Mouse (Mus musculus): ENCODE measurements at regions not wholly inside any gene's neighbourhood (a gene's known extent, or its start where the extent isn't known, plus 50 kb on each side); places are given as distances from the start of the nearest gene placed in this dataset.

DNA sequence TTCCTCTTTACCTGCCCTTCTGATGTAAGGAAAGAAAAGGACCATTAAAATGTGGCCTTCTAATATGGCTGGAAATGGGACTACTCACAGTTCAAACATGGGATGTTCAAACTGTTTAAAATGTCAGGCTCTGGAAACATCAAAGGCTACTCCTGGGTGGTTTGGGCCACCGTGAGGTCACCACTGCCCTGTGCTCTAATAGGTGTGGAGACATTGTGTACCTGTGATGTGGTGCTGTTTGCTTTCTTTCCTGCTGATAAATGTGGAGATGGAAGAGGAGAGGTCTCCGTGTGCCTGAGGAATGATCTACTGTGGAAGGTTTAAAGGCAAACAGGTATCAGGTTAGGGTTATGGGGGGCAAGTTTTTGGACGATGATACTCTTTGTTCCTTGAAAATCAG is 194.5 kb upstream of the Paip1 start:
- TF ChIP-seq TAL1 (conservative IDR thresholded peaks at IDR 0.05; ENCODE audit: low read depth, low read length), result no peak
- TF ChIP-seq POLR2AphosphoS5 (IDR thresholded peaks at IDR 0.05; ENCODE audit: insufficient replicate concordance, low read depth, low read length), result no peak
- TF ChIP-seq GATA1 (IDR thresholded peaks at IDR 0.05; ENCODE audit: borderline replicate concordance, low read length), result no peak
- TF ChIP-seq CTCF (IDR thresholded peaks at IDR 0.05; ENCODE audit: low read depth, low read length), result no peak
- no peak for TF ChIP-seq GATA2 (IDR thresholded peaks at IDR 0.05; ENCODE audit: borderline replicate concordance, low read depth, low read length)
- Histone ChIP-seq H3K36me3 (replicated peaks) (no peaks in the 10 kb centered on the region), H3K4me1 (ENCODE audit: insufficient read depth, low read depth, low read length) (peaks cover 61% of the 10 kb centered on the region), H3K4me3 (ENCODE audit: low read depth, low read length) (no peak overlapping the region), H3K9me3 (replicated peaks) (no peaks in the 10 kb centered on the region), H3K27me3 (ENCODE audit: insufficient read depth, low read length) (no peaks in the 10 kb centered on the region)
- ATAC-seq (ENCODE audit: extremely low read depth, insufficient number of reproducible peaks, low FRiP score, poor library complexity, severe bottlenecking) (no peak), DNase-seq (ENCODE audit: low spot score) (no peak)

- Histone ChIP-seq H3K4me1 (ENCODE audit: insufficient read depth, low read depth, low read length) (peaks cover 24% of the 10 kb centered on the region), H3K36me3 (replicated peaks) (no peaks in the 10 kb centered on the region), H3K4me3 (ENCODE audit: low read depth, low read length) (no peak overlapping the region), H3K27me3 (ENCODE audit: insufficient read depth, low read length) (no peaks in the 10 kb centered on the region), H3K9me3 (replicated peaks) (no peaks in the 10 kb centered on the region)
- peak; percentile 61 for ATAC-seq (ENCODE audit: extremely low read depth, insufficient number of reproducible peaks, low FRiP score, poor library complexity, severe bottlenecking)
- TF ChIP-seq GATA2 (IDR thresholded peaks at IDR 0.05; ENCODE audit: borderline replicate concordance, low read depth, low read length) (no peak), CTCF (IDR thresholded peaks at IDR 0.05; ENCODE audit: low read depth, low read length) (no peak), GATA1 (IDR thresholded peaks at IDR 0.05; ENCODE audit: borderline replicate concordance, low read length) (no peak), POLR2AphosphoS5 (IDR thresholded peaks at IDR 0.05; ENCODE audit: insufficient replicate concordance, low read depth, low read length) (no peak), TAL1 (conservative IDR thresholded peaks at IDR 0.05; ENCODE audit: low read depth, low read length) (no peak)
- no peak for DNase-seq (ENCODE audit: low spot score)
Measured at GRCm38 (mm10) chr13:119242358-119242757, 186.0 kb upstream of the Paip1 start.

- TF ChIP-seq GATA1 (IDR thresholded peaks at IDR 0.05; ENCODE audit: borderline replicate concordance, low read length), result no peak
- no peak for TF ChIP-seq GATA2 (IDR thresholded peaks at IDR 0.05; ENCODE audit: borderline replicate concordance, low read depth, low read length)
- no peak for TF ChIP-seq CTCF (IDR thresholded peaks at IDR 0.05; ENCODE audit: low read depth, low read length)
- no peak for TF ChIP-seq POLR2AphosphoS5 (IDR thresholded peaks at IDR 0.05; ENCODE audit: insufficient replicate concordance, low read depth, low read length)
- no peak for TF ChIP-seq TAL1 (conservative IDR thresholded peaks at IDR 0.05; ENCODE audit: low read depth, low read length)
- DNase-seq (ENCODE audit: low spot score), result no peak
- H3K27me3 ChIP-seq (ENCODE audit: insufficient read depth, low read length), result no peaks in the 10 kb centered on the region
- no peak for ATAC-seq (ENCODE audit: extremely low read depth, insufficient number of reproducible peaks, low FRiP score, poor library complexity, severe bottlenecking)
- H3K9me3 ChIP-seq (replicated peaks), result no peaks in the 10 kb centered on the region
- peaks cover 16% of the 10 kb centered on the region for H3K4me1 ChIP-seq (ENCODE audit: insufficient read depth, low read depth, low read length)
- no peak overlapping the region for H3K4me3 ChIP-seq (ENCODE audit: low read depth, low read length)
- H3K36me3 ChIP-seq (replicated peaks), result no peaks in the 10 kb centered on the region
Measured at GRCm38 (mm10) chr13:119247101-119247500, 181.3 kb upstream of the Paip1 start.

GRCm38 (mm10) chr13:119252006-119252405 is 176.4 kb upstream of the Paip1 start:
- no peaks in the 10 kb centered on the region for H3K27me3 ChIP-seq (ENCODE audit: insufficient read depth, low read length)
- no peak for TF ChIP-seq TAL1 (conservative IDR thresholded peaks at IDR 0.05; ENCODE audit: low read depth, low read length)
- no peak for TF ChIP-seq GATA2 (IDR thresholded peaks at IDR 0.05; ENCODE audit: borderline replicate concordance, low read depth, low read length)
- no peak for TF ChIP-seq CTCF (IDR thresholded peaks at IDR 0.05; ENCODE audit: low read depth, low read length)
- TF ChIP-seq POLR2AphosphoS5 (IDR thresholded peaks at IDR 0.05; ENCODE audit: insufficient replicate concordance, low read depth, low read length), result no peak
- TF ChIP-seq GATA1 (IDR thresholded peaks at IDR 0.05; ENCODE audit: borderline replicate concordance, low read length), result no peak

DNA sequence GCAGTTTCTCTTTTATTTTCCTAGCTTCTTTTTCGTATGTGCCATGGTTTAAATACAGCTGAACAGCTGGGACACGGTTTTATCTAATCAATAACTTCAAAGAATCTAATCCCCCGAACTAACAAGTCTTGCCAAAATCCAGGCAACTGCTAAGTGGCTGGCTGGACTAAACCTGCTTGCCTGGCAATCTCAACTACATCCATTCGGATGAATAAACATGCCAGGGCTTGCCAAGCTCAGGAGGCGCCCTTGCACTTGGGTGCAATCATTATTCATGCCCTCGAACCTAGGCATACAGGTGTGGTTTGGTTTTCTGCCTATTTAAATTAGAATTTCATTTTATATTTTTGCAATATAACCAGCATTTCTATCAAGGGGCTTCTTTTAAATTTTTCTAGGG is 172.1 kb upstream of the Paip1 start:
- no peak overlapping the region for H3K4me3 ChIP-seq (ENCODE audit: low read depth, low read length)
- ATAC-seq (ENCODE audit: extremely low read depth, insufficient number of reproducible peaks, low FRiP score, poor library complexity, severe bottlenecking), result no peak
- no peaks in the 10 kb centered on the region for H3K9me3 ChIP-seq (replicated peaks)
- no peaks in the 10 kb centered on the region for H3K27me3 ChIP-seq (ENCODE audit: insufficient read depth, low read length)
- no peaks in the 10 kb centered on the region for H3K36me3 ChIP-seq (replicated peaks)
- TF ChIP-seq TAL1 (conservative IDR thresholded peaks at IDR 0.05; ENCODE audit: low read depth, low read length), result no peak
- no peak for TF ChIP-seq GATA1 (IDR thresholded peaks at IDR 0.05; ENCODE audit: borderline replicate concordance, low read length)
- TF ChIP-seq GATA2 (IDR thresholded peaks at IDR 0.05; ENCODE audit: borderline replicate concordance, low read depth, low read length), result no peak
- no peak for TF ChIP-seq CTCF (IDR thresholded peaks at IDR 0.05; ENCODE audit: low read depth, low read length)
- TF ChIP-seq POLR2AphosphoS5 (IDR thresholded peaks at IDR 0.05; ENCODE audit: insufficient replicate concordance, low read depth, low read length), result no peak
- no peak for DNase-seq (ENCODE audit: low spot score)
- peaks cover 5% of the 10 kb centered on the region for H3K4me1 ChIP-seq (ENCODE audit: insufficient read depth, low read depth, low read length)

More at GRCm38 (mm10) chr13:119252006-119252405, 176.4 kb upstream of the Paip1 start:
- DNase-seq (ENCODE audit: low spot score) (no peak), ATAC-seq (ENCODE audit: extremely low read depth, insufficient number of reproducible peaks, low FRiP score, poor library complexity, severe bottlenecking) (no peak)
- no peaks in the 10 kb centered on the region for H3K36me3 ChIP-seq (replicated peaks)
- no peak overlapping the region for H3K4me3 ChIP-seq (ENCODE audit: low read depth, low read length)
- H3K9me3 ChIP-seq (replicated peaks), result no peaks in the 10 kb centered on the region
- H3K4me1 ChIP-seq (ENCODE audit: insufficient read depth, low read depth, low read length), result peaks cover 5% of the 10 kb centered on the region

DNA sequence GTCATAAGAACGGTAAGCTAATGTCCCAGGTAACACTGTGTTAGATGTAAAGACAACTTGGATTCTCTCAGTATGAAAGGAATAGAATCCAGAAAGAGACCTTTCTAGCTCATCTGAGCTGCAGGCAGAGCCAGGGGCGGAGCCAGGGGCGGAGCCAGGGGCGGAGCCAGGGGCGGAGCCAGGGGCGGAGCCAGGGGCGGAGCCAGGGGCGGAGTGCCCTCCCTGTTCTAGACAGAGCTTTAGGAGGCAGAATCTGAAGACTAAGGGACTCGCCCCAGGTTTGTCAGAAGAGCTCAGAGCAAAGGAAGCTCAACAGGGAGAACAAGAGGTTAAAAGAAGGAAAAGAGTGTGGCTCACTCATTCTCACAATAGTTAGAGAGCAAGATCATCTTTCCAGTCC is 169.9 kb upstream of the Paip1 start:
- TF ChIP-seq GATA2 (IDR thresholded peaks at IDR 0.05; ENCODE audit: borderline replicate concordance, low read depth, low read length) (no peak), POLR2AphosphoS5 (IDR thresholded peaks at IDR 0.05; ENCODE audit: insufficient replicate concordance, low read depth, low read length) (no peak), TAL1 (conservative IDR thresholded peaks at IDR 0.05; ENCODE audit: low read depth, low read length) (no peak), GATA1 (IDR thresholded peaks at IDR 0.05; ENCODE audit: borderline replicate concordance, low read length) (no peak), CTCF (IDR thresholded peaks at IDR 0.05; ENCODE audit: low read depth, low read length) (no peak)
- Histone ChIP-seq H3K27me3 (ENCODE audit: insufficient read depth, low read length) (no peaks in the 10 kb centered on the region), H3K4me3 (ENCODE audit: low read depth, low read length) (no peak overlapping the region), H3K36me3 (replicated peaks) (no peaks in the 10 kb centered on the region), H3K9me3 (replicated peaks) (no peaks in the 10 kb centered on the region), H3K4me1 (ENCODE audit: insufficient read depth, low read depth, low read length) (no peaks in the 10 kb centered on the region)
- no peak for ATAC-seq (ENCODE audit: extremely low read depth, insufficient number of reproducible peaks, low FRiP score, poor library complexity, severe bottlenecking)
- no peak for DNase-seq (ENCODE audit: low spot score)
